Mouse (Mus musculus) cerebellum, adult 11 months (tissue): ENCODE measurements around the gene Nectin3.
"Not testable (repeated sequence)": the region's sequence is repeated elsewhere in the genome, so short reads cannot be mapped to it uniquely, and the experiment has no call there.

Experiments used
- DNase-seq: peaks from one replicate; pipeline ENCODE4 v3.0.0; 2022

The Nectin3 gene

GRCm38 (mm10) chr16:46410053-46410738 is 88.1 kb downstream of the Nectin3 start:
- DNase-seq, result no peak

DNA sequence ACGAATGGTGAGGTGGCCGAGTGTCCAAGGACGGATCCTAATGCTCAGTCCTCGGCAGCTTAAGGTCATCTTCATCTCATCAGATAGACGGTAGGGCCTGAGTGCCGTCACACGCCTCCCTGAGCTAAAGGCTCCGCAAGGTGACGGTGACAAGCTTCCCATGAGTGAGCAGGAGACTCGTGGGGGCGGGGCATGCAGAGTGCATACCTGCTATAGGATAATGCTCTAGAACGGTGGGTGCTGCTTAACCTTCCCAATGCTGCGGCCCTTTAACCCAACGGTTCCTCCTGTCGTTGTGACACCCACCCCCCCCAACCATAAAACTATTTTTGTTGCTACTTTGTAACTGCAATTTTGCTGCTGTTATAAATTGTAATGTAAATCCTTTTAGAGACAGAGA is 90.3 kb downstream of the Nectin3 start:
- DNase-seq, result no peak

DNA sequence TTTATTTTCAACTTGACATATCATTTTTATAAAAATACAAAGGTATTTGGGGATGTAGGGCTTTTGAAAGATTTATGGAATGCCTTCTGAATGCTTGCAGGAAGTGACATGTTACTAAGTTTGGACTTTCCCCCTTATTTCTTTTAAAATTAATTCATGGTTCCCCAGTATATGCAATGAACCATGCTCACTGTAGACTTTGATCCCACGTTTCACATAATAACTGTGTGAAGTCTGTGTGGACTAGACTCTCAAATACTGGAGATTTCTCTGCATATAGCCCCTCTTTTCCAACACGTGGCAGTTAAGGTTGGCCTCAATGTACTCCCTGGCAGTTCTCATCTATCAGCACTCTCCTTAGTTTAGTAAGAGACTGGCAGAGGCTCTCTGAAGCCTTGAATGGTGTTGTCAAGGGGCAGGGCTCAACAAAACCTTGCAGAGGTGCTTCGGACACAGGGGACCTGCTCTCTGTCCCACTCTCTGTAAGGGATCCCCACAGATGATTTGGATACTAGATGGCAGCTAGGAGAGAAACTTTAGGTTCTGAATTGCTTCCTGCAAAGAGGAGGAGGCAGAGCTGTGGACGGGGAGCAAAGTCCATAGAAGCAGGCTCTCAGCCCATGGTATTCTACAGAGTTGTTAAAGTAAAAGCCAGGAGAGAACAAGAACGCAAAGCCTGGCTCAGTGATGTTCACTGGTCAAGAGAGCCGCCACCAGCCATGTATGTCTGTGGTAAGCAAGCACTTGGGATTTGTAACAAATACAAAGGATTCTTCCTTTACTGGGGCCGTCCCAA is 91.3 kb downstream of the Nectin3 start:
- DNase-seq, result no peak

DNA sequence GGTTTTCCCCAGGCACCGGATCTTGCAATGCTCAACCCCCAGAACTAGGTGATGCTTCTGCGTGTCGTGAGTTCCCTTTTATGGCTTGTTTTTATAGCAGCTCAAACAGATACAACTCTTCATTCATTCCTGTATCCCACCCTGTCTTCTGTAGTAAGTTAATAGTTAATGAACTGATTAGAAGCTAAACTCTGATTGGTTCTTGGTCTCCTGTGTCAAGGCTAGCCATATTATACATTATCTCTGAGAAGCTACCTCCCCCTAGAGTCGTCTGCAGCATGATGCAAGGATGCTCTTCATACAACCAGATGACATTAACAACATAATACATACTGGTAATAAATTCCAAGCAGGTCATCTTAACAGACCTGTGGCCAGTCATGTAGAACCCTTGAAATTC is 100.4 kb downstream of the Nectin3 start:
- no peak for DNase-seq

DNA sequence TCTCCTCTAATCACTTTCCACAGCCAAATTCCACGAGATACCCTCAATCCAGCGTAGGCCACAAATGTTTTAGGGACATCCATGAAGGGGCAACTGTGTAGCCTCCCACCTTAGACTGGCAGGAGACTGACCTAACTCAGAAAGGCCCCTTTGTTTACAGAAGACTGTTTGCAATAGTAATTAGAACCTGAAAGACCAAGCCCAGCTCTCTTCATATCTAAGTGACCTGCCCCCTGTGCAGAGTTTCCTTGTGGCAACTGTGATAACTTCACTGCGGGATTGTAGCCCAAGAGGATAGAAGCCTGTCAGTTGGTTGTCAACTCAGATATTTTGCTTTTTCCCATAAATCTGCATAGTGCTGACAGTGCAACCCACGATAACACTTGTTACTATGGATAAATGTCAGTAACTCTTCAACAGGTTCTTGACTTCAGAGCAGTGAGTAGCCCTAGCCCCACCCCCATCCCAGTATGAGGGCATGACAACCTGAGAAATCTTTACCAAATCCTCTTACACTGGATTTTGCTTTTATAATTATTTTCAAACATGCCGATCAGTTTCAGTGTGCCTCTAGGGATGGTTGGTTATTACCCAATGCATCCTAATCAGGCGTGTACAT is 108.8 kb downstream of the Nectin3 start:
- no peak for DNase-seq

DNA sequence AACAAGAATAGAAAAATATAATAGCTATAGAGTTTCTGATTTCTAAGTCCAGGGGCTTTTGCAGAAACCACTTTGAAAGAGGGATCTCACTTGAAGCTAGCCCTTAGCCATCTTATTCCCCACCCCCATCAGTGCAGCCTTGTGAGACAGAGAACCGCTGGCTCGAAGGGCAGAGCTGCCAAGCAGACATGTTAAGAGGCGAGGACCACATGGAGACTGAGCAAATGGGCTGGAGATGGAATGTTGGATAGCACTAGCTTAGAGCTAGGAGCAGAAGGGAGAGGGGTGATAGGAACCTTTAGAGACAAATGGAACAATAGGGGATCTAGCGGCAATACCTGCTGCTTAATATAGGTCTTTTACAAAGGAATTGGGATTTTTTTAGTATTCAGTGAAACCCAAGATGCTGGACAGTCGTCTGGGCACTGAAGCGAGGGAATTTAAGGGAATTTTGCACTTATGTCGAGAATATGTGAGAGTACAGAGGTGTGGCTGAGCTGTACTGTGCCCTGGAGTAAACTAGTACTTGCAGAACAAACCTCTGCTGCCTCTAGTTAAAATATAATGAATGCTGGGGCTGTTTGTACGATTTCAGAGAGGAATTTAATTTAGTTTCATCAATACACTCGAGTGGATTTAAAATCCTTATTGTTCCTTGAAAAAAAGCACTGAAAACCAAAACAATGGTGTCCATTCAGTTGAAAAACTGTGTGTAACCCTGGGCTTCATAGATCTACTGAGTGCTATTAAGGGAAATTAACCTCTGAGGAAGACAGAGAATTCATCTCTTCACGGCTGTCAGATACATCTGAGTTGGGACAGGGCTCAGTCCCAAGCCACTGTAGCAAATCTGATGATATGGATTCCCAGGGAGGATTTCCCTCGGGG is 109.6 kb downstream of the Nectin3 start:
- no peak for DNase-seq

GRCm38 (mm10) chr16:46384279-46384678 is 114.0 kb downstream of the Nectin3 start:
- no peak for DNase-seq

DNA sequence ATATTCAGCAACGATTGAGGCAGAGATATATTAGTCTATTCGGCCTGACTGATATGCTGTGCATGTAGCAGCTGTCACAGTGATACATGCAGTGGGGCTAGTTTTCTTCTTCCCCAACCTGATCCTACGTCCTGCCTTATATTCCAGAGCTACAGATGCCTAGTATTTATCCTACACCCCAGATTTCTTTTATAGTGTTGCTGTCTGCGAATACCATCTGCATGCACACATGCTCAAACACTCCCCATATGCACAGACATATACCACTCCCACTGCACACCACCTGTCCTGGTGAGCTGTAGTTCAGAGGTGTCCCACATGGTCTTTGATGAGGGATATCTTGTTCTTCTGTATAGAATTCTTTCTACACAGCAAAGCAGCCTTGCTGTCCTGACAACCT is 115.0 kb downstream of the Nectin3 start:
- no peak for DNase-seq

- DNase-seq, result no peak
Observed at GRCm38 (mm10) chr16:46376575-46376974, 121.8 kb downstream of the Nectin3 start.

DNA sequence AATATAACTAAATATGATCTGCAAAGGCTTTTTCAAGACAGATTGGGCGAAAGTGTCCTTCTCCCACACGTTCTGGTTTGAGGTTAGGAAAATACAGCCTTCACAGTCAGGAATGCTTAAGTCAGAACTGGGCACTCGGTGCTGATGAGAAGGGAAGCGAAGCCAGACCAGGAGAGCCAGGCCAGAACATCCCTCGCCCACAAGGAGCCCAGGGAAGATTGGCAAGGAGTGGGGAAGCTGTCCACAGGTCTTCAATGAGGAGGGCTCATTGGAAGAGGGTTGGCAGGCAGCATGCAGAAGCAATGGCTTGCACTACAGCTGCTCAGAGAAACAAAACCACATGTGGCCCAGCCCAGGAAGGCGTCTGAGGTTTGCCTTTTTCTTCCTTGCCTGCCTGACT is 136.3 kb downstream of the Nectin3 start:
- no peak for DNase-seq

DNA sequence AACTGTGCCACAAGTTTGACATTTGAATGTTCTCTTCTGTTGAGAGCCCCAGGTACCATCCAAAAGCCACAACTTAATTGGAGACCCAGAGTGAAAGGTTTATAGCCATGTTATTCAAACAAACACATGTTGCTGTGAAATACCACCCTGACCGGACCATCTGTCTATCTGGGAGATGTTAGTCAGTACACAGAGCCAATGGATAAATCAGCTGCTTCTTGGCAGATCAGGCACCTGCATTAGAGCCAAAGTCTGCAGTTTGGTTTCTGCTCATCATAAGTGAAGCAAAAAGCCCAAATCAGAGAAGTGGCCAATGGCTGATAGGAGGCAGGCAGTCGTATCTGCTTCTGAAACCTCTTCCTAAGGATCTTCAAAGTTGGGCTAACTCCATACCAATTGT is 140.7 kb downstream of the Nectin3 start:
- not testable (repeated sequence) for DNase-seq

GRCm38 (mm10) chr16:46356663-46357062 is 141.7 kb downstream of the Nectin3 start:
- DNase-seq, result no peak
